31 mouse cellular contexts compared by ENCODE assay signal in genomic region chr17:72688800-72689199, GRCm38 (mm10).
DNase-seq lines count a peak whose midpoint lies in the region; ATAC-seq and TF ChIP-seq lines count a peak whose summit lies in the region.
"Had no signal": no experiment of that assay in that cellular context is flagged by ENCODE, and none has a peak within 500 bp of the region (broad histone marks: within the 10 kb centered on the region; RNA-seq: fewer than 3 reads in every experiment).

No protein-coding gene starts in this region.

- TF ChIP-seq CTCF in liver, embryonic 14.5 days (IDR thresholded peaks at IDR 0.05; ENCODE audit: low read depth): no peak
- TF ChIP-seq CTCF in lung, adult 2 months (IDR thresholded peaks at IDR 0.05; ENCODE audit: insufficient read depth, low read length): no peak

- H3K9ac ChIP-seq in kidney, embryonic 14.5 days (ENCODE audit: low read depth, low read length): no peak overlapping the region
- H3K9ac ChIP-seq in liver, embryonic 11.5 days (ENCODE audit: low read depth, low read length): no peak overlapping the region
- no peak overlapping the region for H3K9ac ChIP-seq in liver, embryonic 14.5 days (replicated peaks)
- H3K9ac ChIP-seq: forebrain, embryonic 12.5 days; forebrain, postnatal 0 days; hindbrain, embryonic 12.5 days; limb, embryonic 12.5 days; lung, embryonic 14.5 days; stomach, embryonic 15.5 days had no signal

- TF ChIP-seq POLR2A in lung, adult 2 months (IDR thresholded peaks at IDR 0.05; ENCODE audit: borderline replicate concordance, extremely low read depth, low read depth, low read length): no peak

- no peaks in the 10 kb centered on the region for H3K36me3 ChIP-seq in kidney, embryonic 14.5 days (ENCODE audit: control insufficient read depth, insufficient read depth, low read length)
- no peaks in the 10 kb centered on the region for H3K36me3 ChIP-seq in liver, embryonic 11.5 days (ENCODE audit: control insufficient read depth, insufficient read depth, low read length)
- H3K36me3 ChIP-seq in liver, embryonic 14.5 days (replicated peaks; ENCODE audit: control insufficient read depth, insufficient read depth, low read depth): no peaks in the 10 kb centered on the region
- H3K36me3 ChIP-seq: forebrain, embryonic 12.5 days; heart, embryonic 10.5 days; hindbrain, embryonic 12.5 days; limb, embryonic 12.5 days; stomach, embryonic 15.5 days had no signal

- H3K9me3 ChIP-seq in kidney, embryonic 14.5 days (ENCODE audit: control insufficient read depth, low read length): no peaks in the 10 kb centered on the region
- H3K9me3 ChIP-seq in liver, embryonic 11.5 days (ENCODE audit: control insufficient read depth, low read length): no peaks in the 10 kb centered on the region
- no peaks in the 10 kb centered on the region for H3K9me3 ChIP-seq in liver, embryonic 14.5 days (ENCODE audit: control insufficient read depth, low read length)
- H3K9me3 ChIP-seq: forebrain, embryonic 12.5 days; heart, embryonic 10.5 days; hindbrain, embryonic 12.5 days; limb, embryonic 12.5 days; stomach, embryonic 15.5 days had no signal

- no peaks in the 10 kb centered on the region for H3K4me1 ChIP-seq in kidney, embryonic 14.5 days (ENCODE audit: control insufficient read depth, insufficient read depth, low read length)
- H3K4me1 ChIP-seq in liver, embryonic 11.5 days (replicated peaks; ENCODE audit: control insufficient read depth, insufficient read depth, low read length): no peaks in the 10 kb centered on the region
- peaks cover 0 to 3% of the 10 kb centered on the region in 2 experiments; a peak in 1 of 4 replicates for H3K4me1 ChIP-seq in liver, embryonic 14.5 days (replicated peaks; ENCODE audit: control insufficient read depth in 2 of 2, insufficient read depth in 2 of 2, low read length in 1 of 2)
- H3K4me1 ChIP-seq in lung, adult 2 months (ENCODE audit: control insufficient read depth, insufficient read depth, low read length): no peaks in the 10 kb centered on the region
- H3K4me1 ChIP-seq: forebrain, embryonic 12.5 days; heart, embryonic 10.5 days; hindbrain, embryonic 12.5 days; stomach, embryonic 15.5 days had no signal

- ATAC-seq in kidney, embryonic 14.5 days (ENCODE audit: low FRiP score, low TSS enrichment): no peak
- ATAC-seq in liver, embryonic 11.5 days (replicated peaks; ENCODE audit: low FRiP score): no peak; the same call in 1 of the 2 replicates
- ATAC-seq in liver, embryonic 14.5 days (ENCODE audit: insufficient read depth): peak; percentile 37; the same call in 1 of the 2 replicates
- ATAC-seq: forebrain, postnatal 0 days; hindbrain, postnatal 0 days; intestine, embryonic 16.5 days; Patski had no signal

- H3K27me3 ChIP-seq in kidney, embryonic 14.5 days (ENCODE audit: control insufficient read depth, insufficient read depth, low read length): no peaks in the 10 kb centered on the region
- no peaks in the 10 kb centered on the region for H3K27me3 ChIP-seq in liver, embryonic 11.5 days (replicated peaks; ENCODE audit: control insufficient read depth, insufficient read depth, low read length)
- H3K27me3 ChIP-seq in liver, embryonic 14.5 days (ENCODE audit: control insufficient read depth, insufficient read depth, low read length): no peaks in the 10 kb centered on the region
- H3K27me3 ChIP-seq: forebrain, embryonic 12.5 days; hindbrain, embryonic 12.5 days; limb, embryonic 12.5 days; stomach, embryonic 15.5 days had no signal

- peak; percentile 67 for DNase-seq in kidney, adult 11 months
- peak; percentile 4 for DNase-seq in liver
- no peak for DNase-seq in liver, embryonic 11.5 days (ENCODE audit: low spot score)
- DNase-seq in liver, embryonic 14.5 days (ENCODE audit: low read depth in 3 of 3, low spot score in 3 of 3): no peak
- DNase-seq in layer of hippocampus, postnatal 14 days (ENCODE audit: low spot score in 2 of 2): no peak
- no peak for DNase-seq in lung, adult 2 months
- DNase-seq in ovary, postnatal 36 days (ENCODE audit: low spot score): no peak
- DNase-seq: adrenal gland, postnatal 14 days; cerebellum, adult 11 months; cerebellum, adult 9-10 months; embryo, embryonic 11 days; forebrain, postnatal 0 days; gastrocnemius, postnatal 14 days; heart, postnatal 36 days; lung, embryonic 14.5 days; lung, postnatal 14 days; midbrain, embryonic 14.5 days; retina, postnatal 1 day; right cerebral cortex, postnatal 14 days; thymus, postnatal 25 days had no signal

- H3K4me3 ChIP-seq in kidney, embryonic 14.5 days (ENCODE audit: low read length): no peak overlapping the region
- H3K4me3 ChIP-seq in liver, embryonic 11.5 days (ENCODE audit: low read depth, low read length): no peak overlapping the region
- no peak overlapping the region for H3K4me3 ChIP-seq in liver, embryonic 14.5 days (ENCODE audit: insufficient read depth in 1 of 2, low read depth in 2 of 2, low read length in 2 of 2)
- H3K4me3 ChIP-seq in lung, adult 2 months (replicated peaks; ENCODE audit: extremely low read depth, low read depth, low read length): no peak overlapping the region
- H3K4me3 ChIP-seq: erythroblast, embryonic 14.5 days; forebrain, embryonic 12.5 days; heart, embryonic 10.5 days; hindbrain, embryonic 12.5 days; left cerebral cortex, adult 2 months; limb, embryonic 12.5 days; stomach, embryonic 15.5 days had no signal

- 82% methylated on average over 8 of the region's 8 CpGs for WGBS in kidney, embryonic 14.5 days
- WGBS in liver, embryonic 11.5 days: 77% methylated on average over 8 of the region's 8 CpGs
- 53% methylated on average over 8 of the region's 8 CpGs for WGBS in liver, embryonic 14.5 days (ENCODE audit: insufficient replicate concordance)
- WGBS in lung, adult 2 months: 61% methylated on average over 8 of the region's 8 CpGs

- no peak overlapping the region for H3K27ac ChIP-seq in kidney, embryonic 14.5 days (ENCODE audit: low read depth, low read length)
- no peak overlapping the region for H3K27ac ChIP-seq in liver, embryonic 11.5 days (ENCODE audit: low read depth, low read length)
- no peak overlapping the region for H3K27ac ChIP-seq in liver, embryonic 14.5 days
- H3K27ac ChIP-seq: forebrain, embryonic 12.5 days; heart, embryonic 10.5 days; hindbrain, embryonic 12.5 days; hindbrain, postnatal 0 days; left cerebral cortex, adult 2 months; stomach, embryonic 15.5 days had no signal

- TF ChIP-seq EP300 in liver, embryonic 14.5 days (IDR thresholded peaks at IDR 0.05; ENCODE audit: low read depth): no peak

- no peak overlapping the region for H3K4me2 ChIP-seq in kidney, embryonic 14.5 days (replicated peaks; ENCODE audit: low read depth, low read length)
- no peak overlapping the region for H3K4me2 ChIP-seq in liver, embryonic 11.5 days
- no peak overlapping the region for H3K4me2 ChIP-seq in liver, embryonic 14.5 days (ENCODE audit: low read depth)
- H3K4me2 ChIP-seq: forebrain, embryonic 12.5 days; hindbrain, embryonic 12.5 days; limb, embryonic 12.5 days; lung, embryonic 14.5 days; stomach, embryonic 15.5 days had no signal

Comparison
In these comparisons a context has a peak if more than half of its experiments do, and no peak if none do; other contexts are left out.
1. DNase-seq: peak in kidney, adult 11 months (single experiment) and liver (single experiment); none in liver, embryonic 11.5 days (single experiment), liver, embryonic 14.5 days (0 of 3), layer of hippocampus, postnatal 14 days (0 of 2), lung, adult 2 months (single experiment) and ovary, postnatal 36 days (single experiment).